Mouse (Mus musculus) heart, postnatal 36 days (tissue): Measurements from ENCODE around the gene Runx1. TPM values are rescaled to one million over a fixed set of nuclear protein-coding genes. Genes with fewer than 3 reads are reported as not detected.

ENCODE experiments used
- DNase-seq, 2 experiments: peaks; one replicate each; pipeline ENCODE4 v3.0.0; 2021 to 2022
- intact Hi-C: fragments of 180-260 bp; cut with DNase I; formaldehyde crosslinking; loops from one replicate; pipeline ENCODE4 v1.15.1; 2025
- total RNA-seq, 2 experiments: library from RNA; stranded (reverse); gene quantifications; 2 replicates each; pipeline ENCODE4 v1.2.3; 2021

Runx1 gene
- total RNA-seq, 2 experiments from 2014 or later = 2.4 to 3.3 TPM

GRCm38 (mm10) chr16:92630950-92631349 is 195.0 kb downstream of the Runx1 start:
- DNase-seq = no peak
- intact Hi-C loops = no loop called here

- no peak for DNase-seq
- intact Hi-C loops = no loop called here
These were observed 196.1 kb downstream of the Runx1 start for GRCm38 (mm10) chr16:92629829-92630228.

- DNase-seq = no peak
- intact Hi-C loops = no loop called here
These were observed 198.7 kb downstream of the Runx1 start for GRCm38 (mm10) chr16:92627262-92627661.

GRCm38 (mm10) chr16:92623953-92624352 is 202.0 kb downstream of the Runx1 start:
- intact Hi-C loops = no loop called here
- DNase-seq = no peak

- no peak for DNase-seq
- intact Hi-C loops = no loop called here
These were observed 204.1 kb downstream of the Runx1 start for GRCm38 (mm10) chr16:92621859-92622258.

GRCm38 (mm10) chr16:92620841-92621518 is 205.0 kb downstream of the Runx1 start:
- intact Hi-C loops = no loop called here
- DNase-seq = no peak

GRCm38 (mm10) chr16:92616839-92617238 is 209.1 kb downstream of the Runx1 start:
- no peak for DNase-seq
- intact Hi-C loops = no loop called here

- DNase-seq = no peak
- intact Hi-C loops = no loop called here
These were observed 210.6 kb downstream of the Runx1 start for GRCm38 (mm10) chr16:92615234-92615799.

GRCm38 (mm10) chr16:92612546-92612945 is 213.4 kb downstream of the Runx1 start:
- no peak for DNase-seq
- intact Hi-C loops = no loop called here

GRCm38 (mm10) chr16:92611641-92612149 is 214.3 kb downstream of the Runx1 start:
- DNase-seq = peak in 1 of 2 experiments; percentile 45
- intact Hi-C loops = no loop called here

GRCm38 (mm10) chr16:92610464-92610863 is 215.5 kb downstream of the Runx1 start:
- intact Hi-C loops = no loop called here

GRCm38 (mm10) chr16:92609717-92610077 is 216.3 kb downstream of the Runx1 start:
- DNase-seq = no peak
- intact Hi-C loops = no loop called here

More at GRCm38 (mm10) chr16:92610464-92610863, 215.5 kb downstream of the Runx1 start:
- DNase-seq = no peak

GRCm38 (mm10) chr16:92609006-92609716 is 216.8 kb downstream of the Runx1 start:
- DNase-seq = no peak
- intact Hi-C loops = no loop called here

GRCm38 (mm10) chr16:92608180-92608960 is 217.6 kb downstream of the Runx1 start:
- intact Hi-C loops = no loop called here
- no peak for DNase-seq

GRCm38 (mm10) chr16:92606491-92606965 is 219.4 kb downstream of the Runx1 start:
- no peak for DNase-seq
- intact Hi-C loops = no loop called here

GRCm38 (mm10) chr16:92605606-92606490 is 220.1 kb downstream of the Runx1 start:
- intact Hi-C loops = no loop called here
- DNase-seq = no peak

GRCm38 (mm10) chr16:92602504-92602903 is 223.4 kb downstream of the Runx1 start:
- DNase-seq = no peak
- intact Hi-C loops = no loop called here

GRCm38 (mm10) chr16:92601270-92601826 is 224.6 kb downstream of the Runx1 start:
- intact Hi-C loops = no loop called here
- DNase-seq = no peak

- intact Hi-C loops = no loop called here
- no peak for DNase-seq
These were observed 226.5 kb downstream of the Runx1 start for GRCm38 (mm10) chr16:92599451-92599850.
